Mouse (Mus musculus) kidney, adult 8-10 months (tissue): ENCODE data around the gene Mta1.

Experiments
- DNase-seq, 2 experiments: peaks; one replicate each; pipeline ENCODE4 v3.0.0; 2022

The Mta1 gene

DNA sequence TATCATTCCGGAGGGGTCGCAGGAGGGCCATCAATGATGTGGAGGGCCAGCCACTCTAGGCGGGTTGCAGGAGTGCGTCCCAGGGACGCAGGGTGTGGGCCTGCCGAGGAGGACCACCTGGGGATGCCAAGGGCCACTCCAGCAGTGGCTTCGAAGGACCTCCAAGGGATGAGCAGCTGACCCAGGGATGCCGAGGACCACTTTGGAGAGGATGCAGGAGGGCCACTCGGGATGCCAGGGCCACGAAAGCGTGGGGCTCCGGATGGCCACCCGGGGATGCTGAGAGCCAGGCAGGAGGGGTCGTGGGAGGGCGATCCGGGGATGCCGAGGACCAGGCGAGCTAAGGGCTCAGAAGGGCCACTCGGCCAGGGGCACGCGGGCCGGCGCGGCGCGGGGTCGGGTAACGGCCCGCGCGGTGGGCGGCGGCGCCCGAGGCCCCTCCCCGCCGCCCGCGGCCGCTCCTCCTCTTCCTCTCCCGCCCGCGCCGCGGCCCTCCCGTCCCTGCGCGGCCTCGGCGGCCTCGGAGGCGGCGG is at the start of gene Mta1:
Gene Mta1, plus strand, starts transcription at position 530 of the 533 bp plus-strand sequence.
- DNase-seq: peak; percentile 15 to 25

DNA sequence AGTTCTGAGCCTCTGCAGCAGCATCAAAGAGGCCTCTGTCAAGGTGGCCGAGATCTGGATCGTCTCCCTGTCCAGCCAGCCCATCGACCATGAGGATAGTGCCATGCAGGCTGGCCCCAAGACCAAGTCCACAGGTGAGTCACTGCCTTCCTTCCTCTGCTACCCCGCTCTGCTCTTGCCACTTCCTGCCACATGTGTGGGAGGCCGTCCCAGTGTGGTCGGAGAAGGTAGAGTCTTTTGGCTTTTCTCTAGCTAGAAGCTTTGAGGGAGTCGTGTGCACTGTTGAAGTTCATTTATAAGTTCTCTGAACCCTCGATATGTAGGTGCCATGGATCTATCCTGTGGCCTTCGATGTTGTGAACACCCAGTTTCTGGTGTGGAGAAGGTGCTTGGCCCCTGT is 48.2 kb upstream of the Mta1 start:
- DNase-seq: no peak

- no peak for DNase-seq
Measured at GRCm38 (mm10) chr12:113050671-113051070, 47.4 kb upstream of the Mta1 start.

GRCm38 (mm10) chr12:113051628-113052403 is 46.3 kb upstream of the Mta1 start:
- peak in 1 of 2 experiments; percentile 30 for DNase-seq

GRCm38 (mm10) chr12:113056089-113056488 is 42.0 kb upstream of the Mta1 start:
- no peak for DNase-seq

DNA sequence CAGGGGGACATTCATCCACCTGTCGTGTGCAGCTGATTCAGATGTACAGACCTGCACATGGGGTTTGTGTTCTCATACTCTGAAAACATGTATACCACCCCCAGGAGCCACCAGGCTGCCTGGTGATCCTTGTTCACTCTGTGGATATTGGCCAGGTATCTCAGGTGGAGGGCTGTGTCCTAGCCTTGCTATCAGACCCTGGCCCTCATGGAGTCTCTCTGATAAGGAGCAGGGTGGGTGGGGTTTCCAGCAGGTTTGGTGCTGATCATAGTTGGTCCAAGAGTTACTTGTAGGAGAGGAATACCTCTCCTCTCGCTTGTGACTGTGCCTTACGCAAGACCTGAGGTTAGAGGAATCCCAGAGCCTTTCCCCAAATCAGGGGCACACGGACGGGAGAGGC is 37.9 kb upstream of the Mta1 start:
- DNase-seq: no peak

GRCm38 (mm10) chr12:113061606-113062005 is 36.5 kb upstream of the Mta1 start:
- DNase-seq: no peak

GRCm38 (mm10) chr12:113062201-113062600 is 35.9 kb upstream of the Mta1 start:
- no peak for DNase-seq

- no peak for DNase-seq
Measured at GRCm38 (mm10) chr12:113063700-113064099, 34.4 kb upstream of the Mta1 start.

DNA sequence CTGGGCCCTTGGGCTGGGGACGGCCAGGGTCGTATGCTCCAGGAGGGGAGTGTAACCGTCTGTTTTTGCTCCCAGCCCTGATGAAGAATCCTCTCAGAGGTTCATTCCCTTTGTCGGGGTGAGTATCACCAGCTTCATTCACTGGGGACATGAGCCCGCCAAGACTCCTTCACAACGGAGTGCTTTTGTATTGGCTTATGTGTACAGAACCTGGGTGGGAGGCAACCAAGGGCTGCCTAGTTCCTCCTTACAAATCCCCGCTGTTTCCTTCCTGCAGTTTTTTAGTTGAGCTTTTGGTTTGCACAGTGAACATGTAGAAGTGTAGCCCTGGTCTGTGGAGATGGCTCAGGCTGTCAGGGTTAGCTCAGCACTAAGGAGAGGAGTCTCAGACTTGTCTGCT is 30.1 kb upstream of the Mta1 start:
- no peak for DNase-seq

- DNase-seq: no peak
Measured at GRCm38 (mm10) chr12:113069389-113069788, 28.7 kb upstream of the Mta1 start.

DNA sequence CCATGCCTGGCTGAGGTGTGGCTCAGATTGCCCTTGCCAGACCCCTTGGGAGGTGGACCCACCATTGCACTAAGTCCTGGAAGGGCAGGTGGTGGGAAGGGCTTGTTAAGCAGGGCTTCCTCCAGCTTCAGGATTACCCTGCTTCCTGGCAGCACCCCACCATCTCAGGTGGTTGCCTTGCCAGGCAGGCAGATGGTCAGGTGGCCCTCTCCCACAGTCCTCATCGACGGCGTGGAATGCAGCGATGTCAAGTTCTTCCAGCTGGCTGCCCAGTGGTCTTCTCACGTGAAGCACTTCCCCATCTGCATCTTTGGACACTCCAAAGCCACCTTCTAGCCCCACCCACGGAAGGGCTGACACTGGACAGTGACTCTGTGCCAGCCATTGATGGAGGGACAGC is 26.8 kb upstream of the Mta1 start:
- no peak for DNase-seq

DNA sequence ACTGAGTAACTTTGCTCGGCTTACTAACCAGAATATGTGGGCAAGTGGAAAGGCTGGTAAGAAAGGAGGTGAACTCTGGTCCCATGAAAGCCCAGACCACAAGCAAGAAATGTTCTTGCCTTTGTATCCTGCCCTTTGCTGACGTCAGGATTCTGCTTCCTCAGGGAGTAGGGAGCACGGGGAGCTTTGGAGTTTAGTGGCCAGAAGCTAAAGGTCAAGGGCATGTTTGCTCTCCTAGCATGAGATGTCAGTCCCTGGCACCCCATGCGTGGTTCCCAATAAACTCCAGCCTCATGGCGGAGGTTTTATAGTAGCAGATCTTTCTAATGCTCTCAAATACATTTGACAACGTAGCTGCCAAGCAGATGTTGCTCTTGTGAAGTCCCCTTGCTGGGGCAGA is 26.3 kb upstream of the Mta1 start:
- DNase-seq: no peak

- DNase-seq: peak in 1 of 2 experiments; percentile 35
Measured at GRCm38 (mm10) chr12:113073420-113074328, 24.4 kb upstream of the Mta1 start.

DNA sequence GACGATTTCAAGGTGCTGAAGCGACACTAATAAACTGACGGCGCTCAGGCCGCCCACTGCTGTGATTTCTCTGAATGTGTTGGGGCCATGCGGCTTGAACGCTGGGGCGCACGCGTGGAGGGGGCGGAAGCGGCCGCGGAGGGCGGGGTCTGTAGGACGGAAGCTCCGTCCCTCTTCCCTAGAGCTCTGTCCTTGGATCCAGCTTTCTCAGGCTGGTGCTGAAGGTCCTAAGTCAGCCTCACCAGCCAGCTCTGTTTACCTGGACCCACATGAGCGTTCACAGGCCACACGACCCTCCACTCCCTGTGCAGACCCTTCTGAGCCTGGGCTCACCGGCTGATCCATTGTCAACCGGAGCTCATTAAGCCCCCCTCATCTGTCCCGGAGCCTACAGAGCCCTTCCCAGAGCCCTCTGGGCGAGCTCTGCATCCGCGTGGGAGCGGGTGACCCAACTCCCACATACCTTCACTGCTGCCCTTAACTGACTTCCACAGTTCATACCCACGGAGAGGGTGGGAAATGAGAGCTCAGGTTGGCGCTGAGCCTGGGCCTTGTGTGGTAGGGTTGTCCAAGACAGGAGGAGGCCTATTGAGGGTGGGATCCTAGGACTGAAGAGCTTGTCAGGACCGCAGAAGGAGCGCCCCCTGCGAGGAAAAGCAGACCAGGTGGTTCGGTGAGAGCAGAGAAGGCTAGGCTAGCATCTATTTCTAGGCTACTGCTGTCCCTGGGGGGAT is 23.6 kb upstream of the Mta1 start, which contains the start of gene Tex22:
Gene Tex22, plus strand, starts transcription at position 174 of the 734 bp plus-strand sequence.
- DNase-seq: peak; percentile 88 to 91

GRCm38 (mm10) chr12:113075063-113075454 is 23.0 kb upstream of the Mta1 start:
- peak; percentile 85 to 88 for DNase-seq

- DNase-seq: no peak
Measured at GRCm38 (mm10) chr12:113075486-113075885, 22.6 kb upstream of the Mta1 start.

- DNase-seq: no peak
Measured at GRCm38 (mm10) chr12:113087276-113087675, 10.8 kb upstream of the Mta1 start.

DNA sequence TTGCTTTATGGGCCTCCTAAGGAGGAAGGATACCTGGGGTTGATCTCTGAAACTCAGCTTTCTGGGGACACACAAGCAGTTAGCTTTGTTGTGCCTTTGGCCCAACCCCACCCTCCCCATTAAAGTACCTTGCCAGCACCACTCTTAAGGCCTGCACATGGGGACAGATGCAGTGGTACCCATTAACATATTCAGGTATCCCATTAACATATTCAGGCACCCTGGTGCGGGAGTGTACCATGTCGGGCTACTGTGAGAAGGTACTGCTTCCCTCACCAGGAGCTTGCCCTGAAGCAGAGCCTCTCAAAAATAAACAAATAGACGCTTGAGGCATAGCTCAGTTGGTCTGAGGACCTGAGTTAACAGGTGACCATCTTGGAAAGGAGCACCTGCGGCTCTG is 10.1 kb upstream of the Mta1 start:
- DNase-seq: no peak

DNA sequence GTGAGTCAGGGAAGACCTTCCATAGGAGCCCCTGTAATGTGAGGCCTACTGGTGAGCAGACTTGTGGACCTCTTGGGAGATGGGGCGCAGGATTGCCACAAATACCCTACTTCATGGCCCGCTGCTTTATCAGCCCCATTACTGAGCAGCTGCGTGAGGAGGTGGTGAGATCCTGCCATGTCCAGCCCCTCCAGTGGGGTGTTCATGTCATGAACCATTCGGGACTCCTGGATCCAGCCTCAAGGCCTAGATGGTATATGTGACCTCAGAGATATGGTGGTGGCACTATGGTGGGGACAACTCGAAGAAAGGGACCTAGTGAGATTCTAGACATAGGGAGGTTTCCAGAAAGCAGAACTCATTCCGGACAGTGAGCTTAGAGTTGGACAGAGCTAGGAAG is 9.0 kb upstream of the Mta1 start:
- no peak for DNase-seq

GRCm38 (mm10) chr12:113090053-113090452 is 8.0 kb upstream of the Mta1 start:
- peak; percentile 37 to 59 for DNase-seq

DNA sequence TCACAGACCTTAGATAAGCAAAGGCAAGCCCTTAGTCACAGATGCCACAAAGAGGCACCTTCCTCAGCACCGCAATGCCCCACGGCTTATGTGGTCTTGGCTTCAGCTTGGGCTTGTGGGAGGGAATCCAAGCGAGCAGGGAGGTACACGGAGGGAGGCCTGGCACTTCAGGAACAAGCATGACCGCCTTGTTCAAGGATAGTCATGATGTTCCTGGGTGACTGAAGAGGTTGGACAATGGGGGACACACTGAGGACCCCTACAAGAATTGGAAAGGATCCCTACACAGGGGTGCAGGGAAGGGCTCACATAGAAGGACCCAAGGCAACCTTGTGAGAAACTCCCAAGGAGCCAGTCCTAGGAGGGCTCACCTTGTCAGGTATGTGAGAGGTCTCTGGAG is 1.0 kb upstream of the Mta1 start:
- DNase-seq: no peak
